In the genomic region with DNA sequence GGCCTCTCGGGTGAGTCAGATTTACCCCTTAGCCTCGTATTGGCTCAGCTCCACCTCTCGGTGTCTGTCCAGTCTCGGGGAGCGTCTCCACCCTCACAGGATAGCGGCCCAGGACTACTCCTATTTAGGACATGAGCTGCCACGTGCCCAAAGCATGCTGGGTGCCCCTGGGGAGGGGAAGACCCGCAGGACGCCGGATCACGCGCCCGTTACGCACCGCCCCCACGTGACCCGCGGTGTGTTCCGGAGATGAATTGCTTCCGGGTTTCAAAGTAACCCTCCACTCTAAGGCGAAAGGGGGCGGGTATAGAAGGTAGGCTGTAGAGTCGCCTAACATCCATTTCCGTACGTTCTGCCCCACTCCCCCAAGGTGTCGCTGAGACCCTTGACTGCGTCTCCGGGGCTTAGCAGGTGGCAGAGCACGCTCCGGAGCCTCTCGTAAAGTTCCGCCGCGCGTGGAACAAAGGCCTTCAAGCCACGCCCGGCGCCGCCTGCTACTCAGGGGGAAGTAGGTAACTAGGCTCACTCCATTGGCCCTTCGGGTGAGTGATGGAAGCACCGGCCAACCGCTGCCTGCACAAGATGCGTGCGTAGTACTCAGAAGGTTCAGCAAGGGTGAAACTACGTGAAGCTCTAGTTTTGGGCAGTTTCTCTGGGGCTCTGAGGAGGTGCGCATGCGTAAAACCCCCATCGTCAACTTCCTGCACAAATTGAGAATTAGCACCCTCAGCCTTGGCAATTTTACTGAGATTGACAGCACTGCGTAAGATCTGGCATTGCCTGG, we compare ENCODE assay signal across 8 mouse cellular contexts. TPM values are rescaled to one million over a fixed set of nuclear protein-coding genes. Genes with fewer than 3 reads are reported as not detected.
DNase-seq lines count a peak whose midpoint lies in the region; ATAC-seq and TF ChIP-seq lines count a peak whose summit lies in the region.

No protein-coding gene starts in this region.

- ATAC-seq in embryonic facial prominence, embryonic 13.5 days (ENCODE audit: insufficient number of reproducible peaks, insufficient read depth, low FRiP score, low TSS enrichment, low read depth), result peak; percentile 99
- ATAC-seq in limb, embryonic 12.5 days (ENCODE audit: insufficient number of reproducible peaks, insufficient read depth, low FRiP score, low TSS enrichment, low read depth), result peak; percentile 99
- peak; percentile 99 for ATAC-seq in midbrain, embryonic 15.5 days (replicated peaks)

- WGBS in embryonic facial prominence, embryonic 13.5 days, result under 1% methylated on average over 49 of the region's 49 CpGs
- under 1% methylated on average over 49 of the region's 49 CpGs for WGBS in kidney, adult 2 months
- under 1% methylated on average over 49 of the region's 49 CpGs for WGBS in limb, embryonic 12.5 days
- under 1% methylated on average over 49 of the region's 49 CpGs for WGBS in midbrain, embryonic 15.5 days
- under 1% methylated on average over 49 of the region's 49 CpGs for WGBS in spleen, adult 2 months

- H3K36me3 ChIP-seq in embryonic facial prominence, embryonic 13.5 days, result peaks cover 23% of the 10 kb centered on the region
- H3K36me3 ChIP-seq in kidney, adult 2 months (ENCODE audit: control insufficient read depth, insufficient read depth, low read length), result no peaks in the 10 kb centered on the region
- peaks cover 20% of the 10 kb centered on the region for H3K36me3 ChIP-seq in limb, embryonic 12.5 days
- H3K36me3 ChIP-seq in midbrain, embryonic 15.5 days (replicated peaks), result 0 out of 2 replicates have a peak, but pooled peaks cover 2% of the 10 kb centered on the region
- no peaks in the 10 kb centered on the region; the same call in 1 of the 2 replicates for H3K36me3 ChIP-seq in spleen, adult 2 months (ENCODE audit: control insufficient read depth, insufficient read depth, low read length)

- peaks cover 5% of the 10 kb centered on the region; the same call in 1 of the 2 replicates for H3K27me3 ChIP-seq in embryonic facial prominence, embryonic 13.5 days
- H3K27me3 ChIP-seq in kidney, adult 2 months (replicated peaks; ENCODE audit: control insufficient read depth, insufficient read depth, low read length), result no peaks in the 10 kb centered on the region
- H3K27me3 ChIP-seq in limb, embryonic 12.5 days, result peaks cover 11% of the 10 kb centered on the region; the same call in 1 of the 2 replicates
- 0 out of 2 replicates have a peak, but pooled peaks cover 2% of the 10 kb centered on the region for H3K27me3 ChIP-seq in midbrain, embryonic 15.5 days (replicated peaks)
- no peaks in the 10 kb centered on the region for H3K27me3 ChIP-seq in spleen, adult 2 months (ENCODE audit: control insufficient read depth, insufficient read depth, low read length)

- peak; percentile 100 for DNase-seq in 3134 (ENCODE audit: extremely low read depth, insufficient read length, low spot score)
- peak; percentile 99 for DNase-seq in adrenal gland, postnatal 36 days
- peak; percentile 100 for DNase-seq in heart, adult 18-20 months
- peak; percentile 100 for DNase-seq in kidney, adult 2 months
- DNase-seq in spleen, adult 2 months (ENCODE audit: low read depth in 1 of 2, low spot score in 2 of 2), result peak; percentile 100

- peak overlapping the region; percentile 97 for H3K27ac ChIP-seq in embryonic facial prominence, embryonic 13.5 days
- H3K27ac ChIP-seq in kidney, adult 2 months (ENCODE audit: insufficient read depth, low read depth, low read length), result peak overlapping the region; percentile 99
- peak overlapping the region; percentile 98 for H3K27ac ChIP-seq in limb, embryonic 12.5 days
- H3K27ac ChIP-seq in midbrain, embryonic 15.5 days, result peak overlapping the region; percentile 99
- peak overlapping the region; percentile 100 for H3K27ac ChIP-seq in spleen, adult 2 months (ENCODE audit: insufficient read depth, low read length)

- no peaks in the 10 kb centered on the region for H3K9me3 ChIP-seq in embryonic facial prominence, embryonic 13.5 days
- H3K9me3 ChIP-seq in limb, embryonic 12.5 days, result no peaks in the 10 kb centered on the region
- H3K9me3 ChIP-seq in midbrain, embryonic 15.5 days, result no peaks in the 10 kb centered on the region

- TF ChIP-seq CTCF in kidney, adult 2 months (conservative IDR thresholded peaks at IDR 0.05; ENCODE audit: insufficient read depth, insufficient read length, low read depth, low read length), result no peak
- TF ChIP-seq CTCF in spleen, adult 2 months (IDR thresholded peaks at IDR 0.05; ENCODE audit: extremely low read depth, insufficient read depth, insufficient read length, insufficient replicate concordance), result no peak

- H3K4me3 ChIP-seq in embryonic facial prominence, embryonic 13.5 days, result peak overlapping the region; percentile 60
- H3K4me3 ChIP-seq in kidney, adult 2 months (ENCODE audit: insufficient read depth, low read depth, low read length), result peak overlapping the region; percentile 72
- H3K4me3 ChIP-seq in limb, embryonic 12.5 days (replicated peaks), result peak overlapping the region; percentile 57
- peak overlapping the region; percentile 78 for H3K4me3 ChIP-seq in midbrain, embryonic 15.5 days
- peak overlapping the region; percentile 81 for H3K4me3 ChIP-seq in spleen, adult 2 months (ENCODE audit: extremely low read depth, insufficient read depth, insufficient read length)

- peaks cover 4% of the 10 kb centered on the region for H3K4me1 ChIP-seq in embryonic facial prominence, embryonic 13.5 days
- no peaks in the 10 kb centered on the region; the same call in 1 of the 2 replicates for H3K4me1 ChIP-seq in kidney, adult 2 months (ENCODE audit: control insufficient read depth, insufficient read depth, low read length)
- H3K4me1 ChIP-seq in limb, embryonic 12.5 days (replicated peaks), result no peaks in the 10 kb centered on the region; the same call in 1 of the 2 replicates
- peaks cover 5% of the 10 kb centered on the region for H3K4me1 ChIP-seq in midbrain, embryonic 15.5 days
- H3K4me1 ChIP-seq in spleen, adult 2 months (ENCODE audit: control insufficient read depth, insufficient read depth, insufficient read length), result 0 out of 2 replicates have a peak, but pooled peaks cover 2% of the 10 kb centered on the region

- H3K4me2 ChIP-seq in embryonic facial prominence, embryonic 13.5 days, result peak overlapping the region; percentile 66
- H3K4me2 ChIP-seq in limb, embryonic 12.5 days, result peak overlapping the region; percentile 68
- H3K4me2 ChIP-seq in midbrain, embryonic 15.5 days, result peak overlapping the region; percentile 54

- TF ChIP-seq POLR2A in kidney, adult 2 months (IDR thresholded peaks at IDR 0.05; ENCODE audit: low read depth, low read length), result peak; percentile 29
- TF ChIP-seq POLR2A in spleen, adult 2 months (IDR thresholded peaks at IDR 0.05; ENCODE audit: low read depth, low read length), result no peak; the same call in none of the 2 replicates

- H3K9ac ChIP-seq in embryonic facial prominence, embryonic 13.5 days, result peak overlapping the region; percentile 81
- peak overlapping the region; percentile 64 for H3K9ac ChIP-seq in limb, embryonic 12.5 days (replicated peaks)
- peak overlapping the region; percentile 78 for H3K9ac ChIP-seq in midbrain, embryonic 15.5 days

RNA-seq across cellular contexts. Expression of gene Mef2d, which starts 35.6 kb away (rescaled TPM):
- total RNA-seq in adrenal gland, postnatal 36 days (2021), result 10 to 100 TPM; 85.1 to 99.4 TPM
- polyA plus RNA-seq in embryonic facial prominence, embryonic 13.5 days (2015; fragmentation: Nextera tagmentation; extraction: Ambion mirVana), result 18.1 and 18.2 TPM in 2 replicates
- 100 to 1,000 TPM; 120 TPM for total RNA-seq in heart, adult 18-20 months (2021)
- 41.8 and 42.7 TPM in 2 replicates for polyA plus RNA-seq in kidney, adult 2 months (2012; rRNA removed)
- 12.1 and 14.3 TPM in 2 replicates for polyA plus RNA-seq in limb, embryonic 12.5 days (2016; fragmentation: Nextera tagmentation; extraction: Ambion mirVana)
- polyA plus RNA-seq in midbrain, embryonic 15.5 days (2015; fragmentation: Nextera tagmentation; extraction: Ambion mirVana), result 23.2 and 25.3 TPM in 2 replicates
- polyA plus RNA-seq in spleen, adult 2 months (2012; rRNA removed), result 119 and 142 TPM in 2 replicates

Comparison
In these comparisons a context has a peak if more than half of its experiments do, and no peak if none do; other contexts are left out.
1. Peak in every context shown above with its lines: DNase-seq, ATAC-seq, H3K4me3 ChIP-seq and H3K27ac ChIP-seq.